Mouse (Mus musculus): ENCODE data around the gene Bloc1s6. TPM values are rescaled to one million over a fixed set of nuclear protein-coding genes. Genes with fewer than 3 reads are reported as not detected.

The Bloc1s6 gene
- polyA plus RNA-seq, 1 experiment from 2014 or later = 22.3 TPM

DNA sequence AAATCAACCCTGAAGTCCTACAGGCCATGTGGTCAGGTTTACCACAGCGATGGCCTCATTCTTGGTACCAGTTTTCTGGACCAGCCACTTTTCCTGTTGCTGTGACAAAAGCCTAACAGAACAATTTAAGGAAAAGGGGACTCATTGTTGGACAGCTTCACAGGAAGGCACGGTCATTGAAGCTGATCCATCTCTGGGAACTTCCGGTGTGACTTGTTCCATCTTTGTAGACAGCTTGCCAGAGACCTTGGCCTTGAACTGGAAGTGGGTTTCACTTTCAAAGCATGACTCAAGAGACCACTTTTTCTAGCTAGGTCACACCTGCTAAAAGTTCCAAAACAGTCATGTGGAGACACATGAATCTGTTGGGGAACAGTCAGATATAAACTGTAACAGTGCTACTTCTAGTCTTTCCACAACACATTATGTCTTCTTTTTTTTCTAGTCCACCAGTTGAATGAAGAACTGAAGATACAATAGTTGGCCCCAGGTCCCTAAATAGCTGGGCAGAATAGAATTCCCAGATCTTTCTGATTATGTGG lies 21.9 kb upstream of the Bloc1s6 start:
- H3K27ac ChIP-seq = no peak overlapping the region
- no peak overlapping the region for H3K4me2 ChIP-seq
- no peaks in the 10 kb centered on the region for H3K36me3 ChIP-seq
- no peak overlapping the region for H3K9ac ChIP-seq
- no peaks in the 10 kb centered on the region for H3K4me1 ChIP-seq (replicated peaks)
- no peaks in the 10 kb centered on the region for H3K27me3 ChIP-seq
- WGBS (ENCODE audit: insufficient replicate concordance) = 39% methylated on average over 3 of the region's 3 CpGs
- DNase-seq (no peak), ATAC-seq (ENCODE audit: low read depth) (no peak)
- H3K9me3 ChIP-seq (replicated peaks) = no peaks in the 10 kb centered on the region
- H3K4me3 ChIP-seq (replicated peaks) = no peak overlapping the region

DNA sequence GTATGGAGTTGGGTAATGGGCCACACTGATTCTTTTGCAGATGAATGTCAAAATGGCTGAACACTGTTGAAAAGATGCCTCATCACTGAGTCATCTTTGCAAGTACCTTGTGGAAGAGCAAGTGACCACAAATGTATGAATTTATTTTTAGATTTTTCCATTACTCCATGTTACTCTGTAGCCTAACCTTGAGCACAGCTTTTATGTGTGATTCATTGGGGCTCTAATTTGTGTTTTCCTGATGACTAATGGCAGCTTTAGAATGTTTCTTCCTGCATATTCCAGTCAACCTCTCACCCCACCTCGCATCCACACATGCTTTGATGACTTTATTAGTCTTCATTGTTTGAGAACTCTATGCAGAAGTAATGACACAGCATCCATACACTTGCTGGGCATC lies 19.1 kb upstream of the Bloc1s6 start:
- no peak overlapping the region for H3K9ac ChIP-seq
- no peaks in the 10 kb centered on the region for H3K4me1 ChIP-seq (replicated peaks)
- no peak overlapping the region for H3K4me2 ChIP-seq
- H3K4me3 ChIP-seq (replicated peaks) = no peak overlapping the region
- no peak overlapping the region for H3K27ac ChIP-seq
- WGBS (ENCODE audit: insufficient replicate concordance) = 16% methylated on average over 1 of the region's 1 CpGs
- H3K9me3 ChIP-seq (replicated peaks) = no peaks in the 10 kb centered on the region
- ATAC-seq (ENCODE audit: low read depth) (no peak), DNase-seq (no peak)
- H3K27me3 ChIP-seq = no peaks in the 10 kb centered on the region
- no peaks in the 10 kb centered on the region for H3K36me3 ChIP-seq

DNA sequence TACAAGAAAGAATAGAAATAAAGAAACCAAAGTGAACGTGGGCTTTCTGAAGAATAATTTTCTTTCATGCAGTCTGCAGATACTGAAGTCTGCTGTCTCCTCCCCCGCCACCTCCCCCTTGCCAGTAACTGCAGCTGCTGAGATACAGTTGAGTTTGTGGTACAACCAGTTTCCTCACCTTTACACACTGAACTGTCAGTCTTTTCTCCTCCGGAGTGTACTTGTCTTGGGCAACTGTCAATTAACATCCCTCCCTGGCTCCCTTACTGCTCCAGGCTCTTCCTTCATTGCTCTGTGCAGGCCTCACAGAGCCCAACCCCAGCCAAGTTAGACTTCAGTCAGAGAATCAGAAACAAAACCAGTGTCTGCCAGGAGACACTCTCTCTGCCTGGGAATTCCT lies 17.7 kb upstream of the Bloc1s6 start:
- H3K36me3 ChIP-seq = no peaks in the 10 kb centered on the region
- whole genome bisulfite sequencing (ENCODE audit: insufficient replicate concordance) = 49% methylated on average over 3 of the region's 3 CpGs
- H3K4me1 ChIP-seq (replicated peaks) = no peaks in the 10 kb centered on the region
- no peaks in the 10 kb centered on the region for H3K9me3 ChIP-seq (replicated peaks)
- H3K4me2 ChIP-seq = no peak overlapping the region
- no peak overlapping the region for H3K9ac ChIP-seq
- no peaks in the 10 kb centered on the region for H3K27me3 ChIP-seq
- ATAC-seq (ENCODE audit: low read depth) (no peak), DNase-seq (no peak)
- H3K4me3 ChIP-seq (replicated peaks) = no peak overlapping the region
- H3K27ac ChIP-seq = no peak overlapping the region

DNA sequence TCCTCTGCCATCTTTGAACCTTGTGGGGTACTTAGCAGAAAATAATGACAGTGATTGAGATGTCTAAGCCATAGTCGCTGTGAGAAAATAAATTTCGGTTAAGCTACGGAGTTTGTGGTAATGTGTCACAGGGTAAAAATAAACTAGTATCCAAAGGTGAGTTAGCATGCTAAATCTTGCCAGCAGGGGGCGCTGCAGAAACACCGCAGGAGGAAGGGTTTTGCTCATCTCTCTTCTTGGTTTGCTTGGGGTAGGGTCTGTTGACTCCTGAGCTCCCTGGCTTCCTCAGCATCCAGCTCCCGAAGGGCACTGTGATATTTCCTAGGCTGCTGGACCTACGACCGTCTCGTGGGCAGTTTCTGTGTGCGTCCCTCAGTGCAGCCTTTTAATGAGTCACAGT lies 12.7 kb upstream of the Bloc1s6 start:
- H3K4me3 ChIP-seq (replicated peaks) = no peak overlapping the region
- H3K4me2 ChIP-seq = no peak overlapping the region
- no peaks in the 10 kb centered on the region for H3K36me3 ChIP-seq
- 47% methylated on average over 10 of the region's 10 CpGs for WGBS (ENCODE audit: insufficient replicate concordance)
- peaks cover 6% of the 10 kb centered on the region; the same call in 1 of the 2 replicates for H3K27me3 ChIP-seq
- no peaks in the 10 kb centered on the region for H3K4me1 ChIP-seq (replicated peaks)
- no peak overlapping the region for H3K27ac ChIP-seq
- no peak for DNase-seq
- ATAC-seq (ENCODE audit: low read depth) = no peak
- no peak overlapping the region for H3K9ac ChIP-seq
- H3K9me3 ChIP-seq (replicated peaks) = no peaks in the 10 kb centered on the region

DNA sequence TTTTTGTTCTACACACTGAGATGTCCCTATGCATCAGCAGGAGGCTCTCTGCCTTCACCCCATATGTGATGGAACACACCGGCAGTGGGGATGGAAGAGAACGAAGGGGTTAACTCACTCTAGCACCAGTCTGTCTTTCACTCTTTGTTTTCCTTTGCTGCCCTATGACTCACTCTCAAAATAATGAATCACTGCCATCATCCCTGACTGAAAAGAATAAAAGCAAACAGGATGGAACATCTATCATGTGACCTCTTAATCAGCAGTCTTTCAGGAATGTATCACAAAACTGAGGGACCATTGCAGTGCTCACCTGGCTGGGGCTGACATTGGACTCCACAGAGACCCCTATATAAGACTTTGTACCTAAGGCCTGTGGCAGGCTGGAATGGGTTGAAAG lies 6.8 kb upstream of the Bloc1s6 start:
- ATAC-seq (ENCODE audit: low read depth) (no peak), DNase-seq (no peak)
- Histone ChIP-seq H3K4me3 (replicated peaks) (no peak overlapping the region), H3K36me3 (no peaks in the 10 kb centered on the region), H3K9me3 (replicated peaks) (no peaks in the 10 kb centered on the region), H3K4me1 (replicated peaks) (no peaks in the 10 kb centered on the region), H3K9ac (no peak overlapping the region), H3K27ac (no peak overlapping the region), H3K27me3 (peaks cover 22% of the 10 kb centered on the region), H3K4me2 (no peak overlapping the region)
- 70% methylated on average over 2 of the region's 2 CpGs for WGBS (ENCODE audit: insufficient replicate concordance)

DNA sequence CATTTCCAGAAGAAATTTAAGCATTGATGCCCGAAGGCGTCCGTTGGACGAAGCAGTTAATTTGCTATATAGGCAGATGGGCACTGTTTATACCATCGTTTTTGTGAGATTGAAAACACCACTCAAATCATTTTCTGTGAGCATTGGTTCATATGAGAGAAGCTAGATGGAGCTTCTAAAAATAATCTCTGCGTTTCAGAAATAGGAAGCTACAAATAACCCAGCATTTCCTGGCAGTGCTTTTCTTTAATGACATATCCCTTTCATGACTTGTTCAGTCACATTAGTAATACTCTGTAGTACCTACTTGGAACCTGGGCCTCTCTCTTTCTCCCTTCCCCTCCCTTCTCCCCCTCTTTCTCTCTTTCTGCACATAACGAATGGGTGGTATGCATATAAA lies 720 bp downstream of the Bloc1s6 start:
- peak overlapping the region; percentile 77 for H3K4me2 ChIP-seq
- H3K27me3 ChIP-seq = peaks cover 13% of the 10 kb centered on the region
- ATAC-seq (ENCODE audit: low read depth) = no peak
- WGBS (ENCODE audit: insufficient replicate concordance) = 25% methylated on average over 7 of the region's 7 CpGs
- peak overlapping the region; percentile 91 for H3K4me3 ChIP-seq (replicated peaks)
- H3K36me3 ChIP-seq = no peaks in the 10 kb centered on the region
- peaks cover 19% of the 10 kb centered on the region for H3K4me1 ChIP-seq (replicated peaks)
- no peaks in the 10 kb centered on the region for H3K9me3 ChIP-seq (replicated peaks)
- H3K27ac ChIP-seq = peak overlapping the region; percentile 77; the same call in 1 of the 2 replicates
- no peak for DNase-seq
- peak overlapping the region; percentile 91 for H3K9ac ChIP-seq

DNA sequence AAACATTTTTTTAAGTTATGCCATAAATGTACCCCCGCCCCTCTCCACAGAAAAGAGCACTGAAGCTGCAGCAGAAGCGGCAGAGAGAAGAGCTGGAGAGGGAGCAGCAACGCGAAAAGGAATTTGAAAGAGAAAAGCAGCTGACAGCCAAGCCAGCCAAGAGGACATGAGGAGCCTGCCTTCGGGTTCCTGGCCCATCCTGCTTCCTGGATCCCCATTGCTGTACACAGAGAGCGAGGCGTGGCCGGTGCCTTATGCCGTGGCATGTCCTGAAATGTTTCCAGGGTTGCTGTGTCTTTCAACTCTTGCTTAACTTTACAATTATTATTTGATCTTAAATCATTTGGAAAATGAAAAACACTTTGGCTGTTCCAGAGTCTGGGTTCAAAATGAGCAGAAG lies 8.2 kb downstream of the Bloc1s6 start:
- H3K4me3 ChIP-seq (replicated peaks) = no peak overlapping the region
- ATAC-seq (ENCODE audit: low read depth) = no peak
- DNase-seq = no peak
- 78% methylated on average over 9 of the region's 9 CpGs for WGBS (ENCODE audit: insufficient replicate concordance)
- H3K4me2 ChIP-seq = no peak overlapping the region
- H3K9ac ChIP-seq = no peak overlapping the region
- no peaks in the 10 kb centered on the region for H3K4me1 ChIP-seq (replicated peaks)
- H3K36me3 ChIP-seq = peaks cover 28% of the 10 kb centered on the region
- no peaks in the 10 kb centered on the region for H3K9me3 ChIP-seq (replicated peaks)
- no peak overlapping the region for H3K27ac ChIP-seq
- no peaks in the 10 kb centered on the region for H3K27me3 ChIP-seq

DNA sequence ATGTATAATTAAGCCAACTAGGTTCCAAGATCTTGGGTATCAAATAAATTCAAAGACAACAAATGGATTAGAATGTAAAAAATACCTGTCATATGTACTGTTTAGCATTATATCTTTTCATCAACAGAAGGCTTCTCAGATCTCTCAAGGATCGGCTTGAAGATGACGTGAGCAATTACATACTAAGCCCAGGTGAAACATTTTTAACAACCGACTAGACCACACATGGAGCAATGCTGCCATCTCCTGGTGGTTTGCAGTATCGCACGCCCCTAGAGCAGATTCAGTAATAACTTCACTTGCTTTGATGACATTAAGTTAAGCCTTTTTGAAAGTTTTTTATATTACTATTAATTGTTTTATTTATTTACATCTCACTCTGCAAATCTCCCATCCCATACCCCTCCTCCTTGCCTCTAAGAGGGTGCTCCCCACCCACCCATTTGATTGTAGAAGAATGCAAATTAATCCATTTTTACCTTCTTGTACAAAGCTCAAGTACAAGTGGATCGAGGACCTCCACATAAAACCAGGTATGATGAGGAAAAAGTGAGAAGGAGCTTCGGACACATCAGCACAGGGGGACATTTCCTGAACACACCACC lies 15.5 kb downstream of the Bloc1s6 start:
- Histone ChIP-seq H3K4me1 (replicated peaks) (no peaks in the 10 kb centered on the region), H3K4me3 (replicated peaks) (no peak overlapping the region), H3K4me2 (no peak overlapping the region), H3K36me3 (no peaks in the 10 kb centered on the region), H3K9me3 (replicated peaks) (no peaks in the 10 kb centered on the region), H3K9ac (no peak overlapping the region), H3K27ac (no peak overlapping the region), H3K27me3 (no peaks in the 10 kb centered on the region)
- no peak for ATAC-seq (ENCODE audit: low read depth)
- WGBS (ENCODE audit: insufficient replicate concordance) = 12% methylated on average over 7 of the region's 7 CpGs
- no peak for DNase-seq

DNA sequence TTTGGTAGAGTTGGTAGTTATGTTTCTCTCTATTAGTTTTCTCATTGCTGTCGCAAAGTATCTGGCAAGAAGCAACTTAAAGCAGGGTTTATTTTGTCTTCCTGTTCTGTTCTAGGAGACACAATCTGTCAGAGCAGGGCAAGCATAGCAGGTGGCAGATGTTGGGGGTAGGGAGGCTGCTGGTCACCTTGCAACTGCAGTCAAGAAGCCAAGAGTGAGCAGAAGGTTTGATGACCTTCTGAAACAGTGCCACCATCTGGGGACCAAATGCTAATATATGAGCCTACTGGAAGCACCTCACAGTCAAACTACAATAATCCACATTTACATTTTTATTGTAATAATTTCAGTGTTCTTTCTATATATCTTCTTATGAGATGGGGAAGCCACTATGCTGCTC lies 21.5 kb downstream of the Bloc1s6 start:
- Histone ChIP-seq H3K9ac (no peak overlapping the region), H3K9me3 (replicated peaks) (no peaks in the 10 kb centered on the region), H3K4me3 (replicated peaks) (no peak overlapping the region), H3K4me2 (no peak overlapping the region), H3K36me3 (no peaks in the 10 kb centered on the region), H3K27me3 (peaks cover 11% of the 10 kb centered on the region; the same call in 1 of the 2 replicates), H3K27ac (no peak overlapping the region), H3K4me1 (replicated peaks) (peaks cover 3% of the 10 kb centered on the region; the same call in 1 of the 2 replicates)
- 67% methylated on average over 1 of the region's 1 CpGs for WGBS (ENCODE audit: insufficient replicate concordance)
- DNase-seq (no peak), ATAC-seq (ENCODE audit: low read depth) (no peak)

DNA sequence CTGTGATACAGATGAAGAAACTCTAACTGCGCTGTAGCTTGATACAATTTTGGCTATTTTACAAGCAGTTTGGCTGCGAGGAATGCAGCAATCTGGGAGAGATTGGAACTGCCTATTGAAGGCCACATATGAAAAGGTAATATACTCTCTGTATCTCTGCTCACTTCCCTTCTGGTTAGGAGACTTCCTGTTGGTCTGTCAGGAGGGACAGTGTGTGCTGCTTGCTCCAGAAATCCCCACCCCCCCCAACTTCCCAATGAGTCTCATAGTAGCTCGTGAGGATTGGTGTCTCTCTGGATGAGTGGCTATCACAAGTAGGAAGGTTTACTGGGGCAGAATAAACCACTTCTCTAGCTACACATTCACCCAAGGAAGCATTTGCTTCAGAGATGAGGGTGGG lies 24.7 kb downstream of the Bloc1s6 start:
- 35% methylated on average over 3 of the region's 3 CpGs for WGBS (ENCODE audit: insufficient replicate concordance)

DNA sequence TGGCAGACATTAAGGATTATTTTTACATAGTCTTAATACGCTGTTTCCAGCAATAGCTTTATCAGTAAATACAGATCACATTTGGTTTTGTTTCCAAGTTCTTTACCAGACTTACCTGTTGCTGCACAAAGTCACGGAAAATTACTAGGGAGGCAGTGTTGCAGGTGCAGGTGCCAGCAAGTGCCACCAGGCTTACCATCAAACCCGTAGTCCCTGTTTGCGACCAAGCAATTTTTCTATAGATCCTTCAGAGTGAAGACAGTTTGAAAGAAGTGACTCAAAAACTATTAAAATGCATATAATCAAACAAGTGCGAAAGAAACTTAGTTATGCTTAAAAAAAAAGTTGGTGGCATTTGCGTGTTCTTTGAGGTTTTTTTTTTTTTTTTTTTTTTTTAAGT lies 26.2 kb downstream of the Bloc1s6 start:
- 50% methylated on average over 6 of the region's 6 CpGs for WGBS (ENCODE audit: insufficient replicate concordance)
- DNase-seq = no peak
- peaks cover 30% of the 10 kb centered on the region for H3K27me3 ChIP-seq
- H3K27ac ChIP-seq = no peak overlapping the region
- no peak for ATAC-seq (ENCODE audit: low read depth)
- peaks cover 10% of the 10 kb centered on the region for H3K4me1 ChIP-seq (replicated peaks)
- H3K9me3 ChIP-seq (replicated peaks) = no peaks in the 10 kb centered on the region
- no peak overlapping the region for H3K4me2 ChIP-seq
- no peaks in the 10 kb centered on the region for H3K36me3 ChIP-seq
- H3K9ac ChIP-seq = no peak overlapping the region
- no peak overlapping the region for H3K4me3 ChIP-seq (replicated peaks)

More for the DNA sequence above, 24.7 kb downstream of the Bloc1s6 start:
- H3K9ac ChIP-seq = no peak overlapping the region
- peaks cover 10% of the 10 kb centered on the region for H3K4me1 ChIP-seq (replicated peaks)
- H3K4me2 ChIP-seq = no peak overlapping the region
- H3K4me3 ChIP-seq (replicated peaks) = no peak overlapping the region
- H3K27ac ChIP-seq = no peak overlapping the region
- ATAC-seq (ENCODE audit: low read depth) (no peak), DNase-seq (no peak)
- no peaks in the 10 kb centered on the region for H3K9me3 ChIP-seq (replicated peaks)
- peaks cover 30% of the 10 kb centered on the region for H3K27me3 ChIP-seq
- no peaks in the 10 kb centered on the region for H3K36me3 ChIP-seq

Data from liver, embryonic 13.5 days (tissue).